Mouse (Mus musculus) embryo, embryonic 11.5 days (tissue): ENCODE data around the gene Micall1.

Experiments used
- DNase-seq: peaks from one replicate; pipeline ENCODE4 v3.0.0-alpha.2; 2012; ENCODE audit warnings: low read depth, low spot score

Gene Micall1

GRCm38 (mm10) chr15:79176905-79177304 lies 68.2 kb downstream of the Micall1 start:
- DNase-seq, result no peak

GRCm38 (mm10) chr15:79185213-79185612 lies 76.5 kb downstream of the Micall1 start:
- DNase-seq, result no peak
